Mouse (Mus musculus) heart, postnatal 10 days (tissue): ENCODE data around the gene Smg5. TPM values are rescaled to one million over a fixed set of nuclear protein-coding genes. Genes with fewer than 3 reads are reported as not detected.
"Not testable (repeated sequence)": the region's sequence is repeated elsewhere in the genome, so short reads cannot be mapped to it uniquely, and the experiment has no call there.

Source experiments
- DNase-seq, 2 experiments: peaks; one replicate each; pipeline ENCODE4 v3.0.0; 2021
- intact Hi-C: fragments of 180-260 bp; cut with DNase I; formaldehyde crosslinking; loops from one replicate; pipeline ENCODE4 v1.15.1; 2025
- total RNA-seq, 2 experiments: library from RNA; stranded (reverse); gene quantifications; 2 replicates each; pipeline ENCODE4 v1.2.3; 2021

Smg5 gene
- total RNA-seq, result 10 to 100 TPM; 41.1 to 46.1 TPM

- intact Hi-C loops, result no loop called here
- peak; percentile 98 for DNase-seq
Observed at GRCm38 (mm10) chr3:88336058-88337013, at the start of gene Smg5, which contains the start of gene Tmem79. Gene Smg5, plus strand, starts transcription at chr3:88336260. Gene Tmem79, minus strand, starts transcription at chr3:88336148.

GRCm38 (mm10) chr3:88287110-88287509, 49.0 kb upstream of the Smg5 start, which contains the start of gene Gm38392:
Gene Gm38392, minus strand, starts transcription at chr3:88287210.
- intact Hi-C loops, result no loop called here

GRCm38 (mm10) chr3:88288133-88288713, 47.8 kb upstream of the Smg5 start:
- DNase-seq, intact Hi-C loops: not testable (repeated sequence)

More at GRCm38 (mm10) chr3:88287110-88287509, 49.0 kb upstream of the Smg5 start, which contains the start of gene Gm38392:
- DNase-seq, result no peak

GRCm38 (mm10) chr3:88291970-88292369, 44.1 kb upstream of the Smg5 start:
- DNase-seq, result peak; percentile 7 to 21
- intact Hi-C loops, result no loop called here

GRCm38 (mm10) chr3:88295272-88295671, 40.8 kb upstream of the Smg5 start:
- intact Hi-C loops, DNase-seq: not testable (repeated sequence)

- no peak for DNase-seq
- intact Hi-C loops, result no loop called here
Observed at GRCm38 (mm10) chr3:88296110-88296560, 39.9 kb upstream of the Smg5 start.

- intact Hi-C loops, result no loop called here
- DNase-seq, result peak; percentile 98 to 99
Observed at GRCm38 (mm10) chr3:88296561-88297318, 39.3 kb upstream of the Smg5 start, which contains the start of the genes Tsacc and Cct3. Gene Tsacc, minus strand, starts transcription at chr3:88296999. Gene Cct3, plus strand, starts transcription at chr3:88297116.

GRCm38 (mm10) chr3:88297321-88297851, 38.7 kb upstream of the Smg5 start:
- intact Hi-C loops, result no loop called here
- DNase-seq, result no peak

GRCm38 (mm10) chr3:88299172-88299571, 36.9 kb upstream of the Smg5 start:
- intact Hi-C loops, result no loop called here
- DNase-seq, result no peak

GRCm38 (mm10) chr3:88324951-88325405, 11.1 kb upstream of the Smg5 start, which contains the start of gene Glmp:
Gene Glmp, plus strand, starts transcription at chr3:88325023.
- intact Hi-C loops, result no loop called here

GRCm38 (mm10) chr3:88328956-88329355, 7.1 kb upstream of the Smg5 start:
- intact Hi-C loops, result no loop called here
- DNase-seq, result no peak

More at GRCm38 (mm10) chr3:88324951-88325405, 11.1 kb upstream of the Smg5 start, which contains the start of gene Glmp:
- DNase-seq, result peak; percentile 67 to 81

GRCm38 (mm10) chr3:88331282-88331681, 4.8 kb upstream of the Smg5 start:
- peak; percentile 29 to 59 for DNase-seq
- intact Hi-C loops, result no loop called here

GRCm38 (mm10) chr3:88334029-88334658, 1.9 kb upstream of the Smg5 start:
- intact Hi-C loops, result no loop called here
- DNase-seq, result no peak

GRCm38 (mm10) chr3:88334902-88335435, 1.1 kb upstream of the Smg5 start:
- intact Hi-C loops, result no loop called here

GRCm38 (mm10) chr3:88335436-88336053, 515 bp upstream of the Smg5 start:
- intact Hi-C loops, result no loop called here
- DNase-seq, result peak in 1 of 2 experiments; percentile 48

More at GRCm38 (mm10) chr3:88334902-88335435, 1.1 kb upstream of the Smg5 start:
- DNase-seq, result no peak

- no peak for DNase-seq
- intact Hi-C loops, result no loop called here
Observed at GRCm38 (mm10) chr3:88337367-88338020, 1.4 kb downstream of the Smg5 start.

GRCm38 (mm10) chr3:88338316-88338715, 2.3 kb downstream of the Smg5 start:
- no peak for DNase-seq
- intact Hi-C loops, result no loop called here

- intact Hi-C loops, result no loop called here
- DNase-seq, result no peak
Observed at GRCm38 (mm10) chr3:88339006-88339405, 2.9 kb downstream of the Smg5 start.
